Mouse (Mus musculus) layer of hippocampus, adult 9-10 months (tissue): ENCODE data around the gene Plxna3.
"Not testable (repeated sequence)": the region's sequence is repeated elsewhere in the genome, so short reads cannot be mapped to it uniquely, and the experiment has no call there.

Experiments used
- DNase-seq: peaks from one replicate; pipeline ENCODE4 v3.0.0; 2022; ENCODE audit warnings: low spot score

The Plxna3 gene

GRCm38 (mm10) chrX:74328725-74329161 is at the start of gene Plxna3:
Gene Plxna3 (plus strand): TSS chrX:74329066.
- no peak for DNase-seq

- DNase-seq, result no peak
These were observed 47.7 kb upstream of the Plxna3 start for GRCm38 (mm10) chrX:74281041-74281731.

- peak; percentile 24 for DNase-seq
These were observed 47.0 kb upstream of the Plxna3 start, which contains the start of the genes Taz and Dnase1l1 for GRCm38 (mm10) chrX:74281732-74282394. Gene Taz (plus strand): TSS chrX:74281912. Gene Dnase1l1 (minus strand): TSS chrX:74282337.

GRCm38 (mm10) chrX:74282395-74283091 is 46.3 kb upstream of the Plxna3 start:
- DNase-seq, result peak; percentile 65

GRCm38 (mm10) chrX:74283092-74283437 is 45.8 kb upstream of the Plxna3 start:
- DNase-seq, result no peak

- DNase-seq, result no peak
These were observed 35.4 kb upstream of the Plxna3 start for GRCm38 (mm10) chrX:74293431-74293830.

- DNase-seq, result peak; percentile 87
These were observed 32.1 kb upstream of the Plxna3 start, which contains the start of gene Atp6ap1 for GRCm38 (mm10) chrX:74296538-74297448. Gene Atp6ap1 (plus strand): TSS chrX:74297097.

- no peak for DNase-seq
These were observed 30.5 kb upstream of the Plxna3 start for GRCm38 (mm10) chrX:74298348-74298747.

- no peak for DNase-seq
These were observed 29.1 kb upstream of the Plxna3 start for GRCm38 (mm10) chrX:74299721-74300120.

GRCm38 (mm10) chrX:74304867-74305700 is 23.8 kb upstream of the Plxna3 start, which contains the start of gene Gdi1:
Gene Gdi1 (plus strand): TSS chrX:74304998.
- no peak for DNase-seq

GRCm38 (mm10) chrX:74312540-74313464 is 16.1 kb upstream of the Plxna3 start, which contains the start of gene Fam50a:
Gene Fam50a (plus strand): TSS chrX:74313033.
- DNase-seq, result peak; percentile 31

- no peak for DNase-seq
These were observed 377 bp downstream of the Plxna3 start for GRCm38 (mm10) chrX:74329215-74329671.

GRCm38 (mm10) chrX:74330166-74330930 is 1.5 kb downstream of the Plxna3 start:
- DNase-seq, result no peak

- DNase-seq, result no peak
These were observed 24.0 kb downstream of the Plxna3 start for GRCm38 (mm10) chrX:74352645-74353466.

GRCm38 (mm10) chrX:74353467-74353770 is 24.6 kb downstream of the Plxna3 start, which contains the start of gene Lage3:
Gene Lage3 (minus strand): TSS chrX:74353618.
- DNase-seq, result peak; percentile 24

GRCm38 (mm10) chrX:74357069-74357468 is 28.2 kb downstream of the Plxna3 start:
- not testable (repeated sequence) for DNase-seq

GRCm38 (mm10) chrX:74359171-74359570 is 30.3 kb downstream of the Plxna3 start:
- DNase-seq, result no peak

- no peak for DNase-seq
These were observed 38.6 kb downstream of the Plxna3 start for GRCm38 (mm10) chrX:74367512-74367911.
